Mouse (Mus musculus): ENCODE measurements around the gene Aspg.

Aspg gene

DNA sequence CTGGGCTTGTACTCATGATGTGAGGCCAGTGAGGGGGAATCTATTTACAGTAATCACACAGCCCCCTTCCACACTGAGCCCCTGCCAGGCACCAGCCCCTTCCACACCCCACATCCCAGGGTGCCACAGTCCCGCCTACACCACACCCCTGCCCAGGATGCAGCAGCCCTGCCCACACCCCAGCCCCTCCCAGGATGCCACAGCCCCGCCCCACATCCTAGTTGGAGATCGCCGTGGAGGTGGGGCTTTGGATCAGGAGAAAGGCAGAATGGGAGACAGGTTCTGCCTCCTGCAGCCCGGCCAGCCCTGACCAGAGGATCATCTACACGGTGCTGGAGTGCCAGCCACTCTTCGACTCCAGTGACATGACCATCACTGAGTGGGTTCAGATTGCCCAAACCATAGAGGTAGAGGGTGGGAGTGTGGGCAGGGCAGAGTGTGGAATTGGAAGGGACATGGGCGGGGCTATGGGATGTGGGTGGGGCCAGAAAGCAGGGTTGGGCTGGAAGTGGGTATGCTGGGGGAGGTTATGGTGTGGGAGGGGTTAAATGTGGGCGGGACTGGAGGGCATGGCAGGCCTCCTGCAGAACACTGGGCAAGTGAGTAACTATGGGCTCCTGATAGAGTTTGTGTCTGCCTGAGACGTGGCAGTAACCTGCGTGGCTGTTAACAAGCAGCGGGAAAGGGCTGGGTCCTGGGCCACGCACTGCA is 6.4 kb downstream of the Aspg start:
- peak; percentile 82 for DNase-seq (ENCODE audit: low read depth, low spot score)

DNA sequence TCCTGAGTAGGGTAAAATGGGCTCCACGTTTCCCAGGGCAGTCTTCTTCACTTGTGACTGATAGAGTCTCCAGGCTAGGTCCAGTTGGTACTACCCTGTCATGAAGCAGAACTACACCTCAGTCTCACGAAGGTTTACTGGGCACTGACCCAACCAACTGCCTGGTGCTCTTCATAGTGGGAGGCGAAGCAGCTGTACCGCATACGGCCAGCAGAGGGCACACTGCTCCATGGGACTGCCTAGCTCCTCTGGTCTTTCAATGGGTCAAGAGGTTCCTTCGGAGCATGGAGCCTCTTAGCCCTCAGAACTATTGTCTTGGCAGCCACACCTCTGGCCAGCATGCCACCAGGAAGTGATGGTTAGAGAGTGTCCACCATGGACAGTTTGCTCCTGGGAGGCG is 7.2 kb downstream of the Aspg start:
- peak; percentile 80 for DNase-seq (ENCODE audit: low read depth, low spot score)

DNA sequence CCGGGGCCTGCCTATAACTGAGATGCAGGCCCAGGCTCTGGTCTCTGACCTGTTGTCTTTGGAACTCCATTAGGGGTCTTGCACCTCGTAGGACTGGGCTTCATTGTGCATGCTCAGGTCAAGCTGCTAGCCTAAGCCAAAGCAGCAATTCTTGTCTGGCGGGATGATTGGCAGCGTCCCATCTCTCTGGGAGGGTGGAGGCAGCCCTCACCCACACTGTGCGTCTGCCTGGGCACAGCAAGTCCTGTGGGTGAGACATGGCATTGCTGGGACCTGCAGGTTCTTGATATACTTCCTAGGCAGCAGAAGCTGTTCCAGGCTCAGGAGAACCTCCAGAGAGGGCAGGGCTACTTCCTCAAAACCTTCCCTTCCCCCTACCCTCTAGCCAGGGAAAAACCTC is 10.5 kb downstream of the Aspg start:
- no peak for DNase-seq (ENCODE audit: low read depth, low spot score)

DNA sequence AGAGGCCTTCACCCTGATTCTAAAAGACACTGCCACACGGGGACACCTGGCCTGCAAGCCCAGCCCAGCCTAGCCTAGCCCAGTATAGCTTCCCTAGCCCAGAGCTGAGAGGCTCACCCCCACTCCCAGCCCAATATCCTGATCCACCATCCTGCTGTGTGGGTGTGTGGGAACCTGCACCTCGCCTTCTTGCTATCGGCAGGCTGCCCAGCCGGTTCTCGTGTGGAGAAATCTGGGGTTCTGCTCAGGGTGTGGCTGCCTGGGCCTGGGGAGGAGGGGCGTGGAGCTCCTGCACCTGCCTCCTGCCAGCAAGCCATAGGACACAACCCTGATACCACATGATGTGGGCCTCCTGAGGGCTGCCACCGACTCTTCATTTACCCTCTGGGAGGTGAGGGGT is 11.2 kb downstream of the Aspg start:
- DNase-seq (ENCODE audit: low read depth, low spot score), result no peak

DNA sequence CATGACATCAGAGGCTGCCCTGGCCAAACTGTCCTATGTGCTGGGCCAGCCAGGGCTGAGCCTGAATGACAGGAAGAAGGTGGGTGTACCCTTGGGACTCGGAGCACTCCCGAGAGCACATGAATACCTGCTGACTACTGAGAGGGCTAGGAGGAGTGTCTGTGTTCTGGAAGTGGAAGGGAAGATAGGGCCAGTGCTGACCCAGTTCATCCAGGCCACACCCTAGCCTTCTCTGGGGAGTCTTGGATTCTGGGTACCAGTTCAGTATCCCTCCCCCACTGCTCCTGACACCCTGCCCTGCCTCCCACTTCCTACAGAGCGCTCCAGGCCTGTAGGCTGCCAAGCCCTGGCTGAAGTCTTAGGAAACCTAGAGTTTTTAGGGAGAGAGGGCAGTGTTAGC is 14.7 kb downstream of the Aspg start:
- no peak for DNase-seq (ENCODE audit: low read depth, low spot score)

DNA sequence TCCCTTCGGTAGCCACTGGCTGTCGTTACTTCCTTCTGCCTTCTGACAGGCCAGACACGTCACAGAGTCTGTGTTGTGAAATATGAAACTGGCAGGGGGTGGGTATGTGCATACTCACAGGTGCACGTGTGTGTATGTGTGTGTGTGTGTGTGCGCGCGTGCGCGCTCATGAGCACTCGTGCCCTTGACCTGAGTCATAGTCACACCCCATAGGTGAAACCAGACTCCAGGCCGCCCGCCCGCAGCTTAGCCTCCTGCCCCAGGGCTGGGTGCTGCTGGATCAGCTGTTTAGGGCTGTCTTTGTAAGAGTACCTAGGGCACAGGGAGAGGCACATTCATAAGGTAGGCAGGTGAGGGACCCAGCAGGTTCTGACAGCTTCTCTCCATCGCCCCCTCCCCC is 19.4 kb downstream of the Aspg start:
- peak; percentile 32 for DNase-seq (ENCODE audit: low read depth, low spot score)

DNA sequence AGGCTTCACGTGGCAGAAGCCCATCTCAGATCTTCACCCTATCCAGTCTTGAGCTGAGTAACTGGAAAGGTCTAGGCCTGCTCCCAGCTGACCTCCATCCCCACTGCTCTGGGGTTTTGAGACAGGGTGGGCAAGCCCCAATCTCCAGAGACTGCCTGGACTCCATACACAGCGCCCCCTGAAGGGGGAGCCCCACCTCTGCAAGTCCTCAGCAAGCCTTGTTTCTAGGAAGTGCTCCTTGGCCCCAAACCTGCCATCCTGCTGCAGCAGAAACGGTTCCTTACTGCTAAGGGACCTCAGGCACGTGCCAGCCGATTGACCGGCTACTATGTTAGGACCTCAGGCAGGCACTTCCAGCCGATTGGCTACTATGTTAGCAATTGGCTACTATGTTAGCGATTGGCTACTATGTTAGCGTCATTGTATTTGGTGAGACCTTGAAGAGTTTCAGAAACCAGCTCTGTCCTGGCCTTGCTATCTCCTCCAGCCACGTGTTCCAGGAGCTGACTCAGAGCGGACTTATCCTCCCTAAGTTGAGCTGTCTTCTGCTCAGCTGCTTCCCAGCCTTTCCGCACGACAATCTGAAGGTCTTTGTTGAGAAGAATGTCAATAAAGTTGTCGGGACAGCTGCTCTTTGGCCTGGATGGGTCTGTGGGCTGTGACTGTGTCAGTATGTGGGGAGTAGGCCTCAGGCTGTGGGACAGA is 20.6 kb downstream of the Aspg start:
- DNase-seq (ENCODE audit: low read depth, low spot score), result peak; percentile 39

DNA sequence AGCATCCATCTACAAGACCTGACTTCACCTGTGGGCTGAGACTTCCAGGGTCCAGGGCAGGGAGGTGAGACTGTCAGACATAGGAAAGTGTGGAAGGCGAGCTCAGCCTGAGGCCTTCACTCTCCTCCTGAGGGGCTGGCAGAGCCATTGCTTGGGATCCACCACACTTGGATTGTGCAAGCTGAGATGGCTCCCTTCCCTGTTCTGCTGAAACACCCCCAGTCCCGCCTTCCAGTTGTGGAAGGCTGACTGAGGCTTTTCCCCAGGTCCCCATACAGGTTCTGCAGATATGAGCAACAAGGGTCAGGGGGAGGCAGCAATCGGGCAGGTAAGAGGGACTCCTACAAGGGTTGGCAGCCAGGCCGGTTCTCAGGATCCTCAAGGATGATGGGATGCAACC is 22.0 kb downstream of the Aspg start:
- DNase-seq (ENCODE audit: low read depth, low spot score), result no peak

DNA sequence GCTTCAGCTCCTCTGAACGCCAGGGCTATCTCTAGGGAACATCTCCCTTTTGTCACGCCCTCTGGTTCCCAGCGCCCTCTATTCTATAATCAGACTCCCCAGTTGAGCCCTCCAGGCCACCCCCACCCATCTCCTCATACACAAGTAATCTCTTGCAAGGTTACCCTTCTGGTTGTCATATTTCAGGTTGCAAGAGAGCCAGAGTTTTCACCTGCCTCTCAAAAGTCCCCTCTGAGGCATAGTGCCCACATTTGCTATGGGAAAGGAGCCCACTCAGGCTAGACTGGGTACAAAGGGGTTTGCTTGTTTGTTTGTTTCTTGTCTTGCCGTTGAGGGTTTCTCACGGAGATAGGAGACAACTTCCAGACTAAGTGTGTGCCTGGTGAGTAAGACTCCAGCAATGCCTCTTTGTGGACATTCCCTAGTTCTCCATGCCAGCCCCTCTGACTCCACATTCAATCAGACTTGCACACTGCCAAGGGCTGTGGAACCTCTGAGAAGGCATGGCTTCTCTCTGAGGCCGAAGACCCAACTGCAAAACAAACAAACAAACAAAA is 22.9 kb downstream of the Aspg start:
- no peak for DNase-seq (ENCODE audit: low read depth, low spot score)

DNA sequence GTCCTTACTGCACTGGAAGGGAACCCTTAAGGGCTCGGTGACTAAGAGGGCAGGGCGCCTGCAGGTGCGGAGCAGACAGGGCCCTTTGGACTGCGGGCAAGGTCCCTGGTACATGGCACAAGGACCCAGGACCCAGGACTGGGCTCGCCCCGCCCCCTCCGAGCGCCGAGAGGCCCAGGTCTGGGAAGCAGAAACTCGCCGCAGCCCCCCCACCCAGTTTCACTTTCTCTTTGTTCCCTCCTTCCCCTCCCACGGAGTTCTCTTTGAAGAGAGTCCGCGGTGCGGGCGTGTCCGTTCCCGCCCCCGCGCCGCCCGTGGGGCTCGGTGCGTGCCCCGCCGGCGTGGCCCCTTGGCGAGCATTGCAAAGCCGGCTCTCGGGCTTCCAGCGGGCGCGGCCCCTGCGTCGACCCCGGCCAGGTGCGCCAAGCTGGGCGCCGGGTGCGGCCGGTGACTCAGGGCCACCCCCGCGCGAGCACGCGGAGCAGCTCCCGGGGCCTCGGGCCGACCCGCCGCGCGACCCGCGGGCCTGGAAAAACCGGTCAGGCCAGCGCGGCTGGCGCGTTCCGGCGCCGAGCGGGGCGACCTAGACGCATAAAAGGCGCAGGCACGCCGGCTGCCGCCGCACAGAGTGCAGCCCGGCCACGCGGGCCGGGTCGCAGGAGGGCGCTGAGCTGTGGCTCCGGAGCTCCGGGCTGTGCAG is 23.8 kb downstream of the Aspg start:
- DNase-seq (ENCODE audit: low read depth, low spot score), result peak; percentile 61

DNA sequence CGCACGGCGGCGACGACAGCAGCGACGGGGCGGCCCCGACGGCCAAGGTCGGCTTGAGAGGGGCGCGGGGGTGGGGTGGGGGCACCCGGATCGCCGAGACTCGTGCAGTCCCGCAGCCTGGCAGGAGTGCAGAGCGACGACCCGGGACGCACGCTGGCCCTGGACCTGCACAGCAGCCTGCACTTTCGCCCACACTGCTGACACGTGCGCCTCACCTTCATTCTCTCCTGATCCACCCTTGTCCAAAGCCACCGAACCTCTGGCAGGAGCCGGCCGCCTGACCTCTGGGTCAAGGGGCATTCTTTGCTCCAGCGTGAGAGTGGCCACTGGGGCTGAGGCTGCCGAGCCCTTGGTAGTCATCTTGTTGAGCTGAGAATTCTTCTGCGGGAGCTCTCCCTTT is 24.5 kb downstream of the Aspg start:
- no peak for DNase-seq (ENCODE audit: low read depth, low spot score)

DNA sequence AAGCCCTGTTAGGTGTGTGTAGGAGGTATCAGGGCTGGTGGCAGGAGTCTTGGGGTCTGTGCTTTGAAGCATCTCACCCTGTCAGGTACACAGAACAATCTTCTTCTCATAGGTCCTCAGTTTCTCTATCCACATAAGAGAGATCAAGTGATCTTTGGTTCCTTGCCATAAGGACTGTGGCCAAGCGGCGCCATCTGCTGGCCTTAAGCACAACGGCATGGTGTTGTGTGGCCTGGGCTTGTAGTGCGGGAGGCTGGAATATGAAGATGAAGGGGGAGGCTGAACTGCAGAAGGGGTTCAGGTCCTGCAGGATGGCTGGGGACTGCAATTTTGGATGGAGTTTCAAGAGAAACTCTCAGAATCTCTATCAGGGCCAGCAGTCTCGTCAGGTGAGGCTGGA is 33.8 kb downstream of the Aspg start:
- DNase-seq (ENCODE audit: low read depth, low spot score), result peak; percentile 74

DNA sequence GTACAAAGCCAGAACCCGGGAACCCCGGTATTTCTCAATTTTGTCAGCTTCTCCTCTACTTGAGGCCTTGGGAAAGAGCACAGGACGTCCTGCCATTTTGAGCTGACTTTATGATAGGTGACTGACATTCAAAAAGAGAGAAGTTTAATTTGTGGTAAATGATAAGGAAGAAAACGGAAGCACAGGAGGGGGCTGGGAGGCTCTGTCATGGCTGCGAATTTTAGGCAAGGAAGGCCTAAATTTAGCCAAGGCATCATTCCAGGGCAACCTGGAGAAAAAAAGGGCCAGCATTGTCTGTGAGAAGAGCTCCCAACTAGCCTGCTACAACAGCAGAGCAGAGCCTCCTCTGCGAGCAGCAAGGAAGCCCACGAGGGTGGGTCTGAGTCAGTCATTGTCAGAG is 34.3 kb downstream of the Aspg start:
- DNase-seq (ENCODE audit: low read depth, low spot score), result no peak

DNA sequence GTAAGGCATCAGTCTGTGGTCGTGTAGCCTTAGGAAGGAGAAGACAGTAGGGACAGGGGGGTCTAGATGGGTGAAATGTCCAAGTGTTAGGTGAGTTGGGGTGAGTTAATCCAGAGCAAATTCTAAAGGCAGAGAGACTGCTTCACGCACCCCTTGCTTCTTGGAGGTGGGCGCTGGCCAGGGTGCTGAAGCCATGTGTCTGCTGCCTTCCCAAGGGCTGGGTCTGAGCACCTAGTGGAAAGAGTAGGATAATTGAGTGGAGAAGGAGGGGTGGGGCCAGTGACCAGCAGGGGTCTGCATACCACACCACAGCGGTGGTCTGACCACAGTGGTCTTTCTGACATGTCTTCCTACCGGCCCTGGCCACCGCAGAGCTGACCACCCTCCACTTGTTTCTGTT is 34.8 kb downstream of the Aspg start:
- DNase-seq (ENCODE audit: low read depth, low spot score), result peak; percentile 80

DNA sequence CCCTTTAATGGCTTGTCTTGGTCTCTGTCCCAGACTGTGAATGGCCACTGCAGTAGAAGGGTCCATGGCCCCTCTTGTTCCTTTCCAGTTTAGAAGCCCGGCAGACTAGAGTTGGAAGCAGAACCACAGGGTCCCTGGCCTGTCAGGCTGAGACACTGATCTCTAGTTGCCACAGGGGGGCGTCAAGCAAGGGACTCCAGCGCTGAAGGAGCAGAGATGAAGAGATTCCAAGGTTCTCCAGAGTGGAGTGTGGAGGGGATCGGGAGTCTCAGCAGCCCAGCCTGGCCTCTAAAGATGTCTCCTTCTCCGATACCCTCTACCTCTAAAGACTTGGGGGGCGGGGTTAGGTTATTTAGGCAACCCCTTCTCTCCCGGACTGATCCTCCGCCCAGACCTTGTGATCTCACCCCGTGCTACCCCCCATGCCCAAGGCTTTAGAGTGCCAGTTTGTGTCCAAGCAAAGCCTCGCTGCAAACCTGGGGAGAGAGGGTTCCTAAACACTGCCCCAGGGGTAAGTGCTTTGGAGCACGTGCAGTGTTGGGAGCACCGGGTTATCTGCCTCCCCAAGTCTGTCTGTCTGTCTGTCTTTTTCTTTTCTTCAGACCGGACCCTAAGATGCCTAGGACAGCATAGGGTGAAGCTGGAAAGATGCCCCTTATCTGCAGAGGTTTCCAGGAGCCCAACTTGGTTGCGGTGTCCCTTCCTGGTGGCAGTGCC is 36.8 kb downstream of the Aspg start:
- DNase-seq (ENCODE audit: low read depth, low spot score), result peak; percentile 76

DNA sequence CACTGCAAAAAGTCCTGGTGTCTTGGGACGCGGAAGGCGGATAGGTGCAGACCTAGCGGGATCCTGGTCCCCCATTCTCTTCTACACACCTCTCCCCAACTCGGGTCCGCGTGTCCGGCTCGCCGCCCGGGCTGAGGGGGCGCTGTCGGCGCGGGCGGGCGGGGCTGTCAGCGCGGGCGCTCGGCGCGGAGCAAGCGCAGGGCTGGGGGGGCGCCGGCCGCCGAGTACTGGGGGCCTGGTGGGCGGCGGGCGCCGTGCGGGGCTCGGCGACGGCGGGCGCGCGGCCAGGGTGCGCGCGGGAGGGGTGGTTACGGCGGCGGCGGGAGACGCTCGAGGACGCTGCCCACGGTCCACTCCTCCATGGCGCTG is 37.3 kb downstream of the Aspg start:
- DNase-seq (ENCODE audit: low read depth, low spot score), result no peak

DNA sequence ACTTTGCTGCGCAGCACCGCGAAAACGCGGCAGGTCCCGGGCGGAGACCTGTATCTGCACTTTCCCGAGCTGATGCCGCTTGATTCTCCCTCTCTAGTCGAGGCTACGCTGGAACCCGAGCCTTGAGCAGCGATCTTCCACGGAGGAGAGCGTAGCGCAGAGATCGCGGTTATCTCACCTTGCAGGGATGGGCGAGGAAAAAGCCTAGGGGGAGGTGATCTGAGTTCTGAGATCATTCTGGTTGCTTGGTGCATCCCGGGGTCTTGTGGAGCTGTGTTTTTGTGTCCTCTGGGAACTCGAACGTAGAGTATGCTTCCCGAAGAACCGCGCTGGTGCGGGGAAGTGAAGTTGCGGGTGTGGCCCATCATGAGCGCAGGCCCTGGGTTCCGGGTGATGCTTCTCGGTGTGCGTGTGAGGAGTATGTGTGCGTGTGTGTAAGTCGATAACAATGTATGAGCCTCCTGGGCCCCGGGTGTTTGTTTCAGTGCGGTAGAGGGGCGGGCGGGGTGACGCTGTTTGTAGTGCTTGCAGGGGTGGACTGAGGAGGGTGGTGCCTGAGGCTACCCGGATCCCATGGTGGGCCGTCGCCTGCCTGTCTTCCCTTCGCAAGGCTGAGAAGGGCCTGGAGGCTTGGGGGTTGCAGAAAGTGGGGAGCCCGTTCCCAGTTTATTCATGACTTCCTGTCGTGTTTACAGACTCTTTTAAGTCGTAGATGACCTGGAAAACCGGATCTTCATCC is 38.1 kb downstream of the Aspg start:
- peak; percentile 49 for DNase-seq (ENCODE audit: low read depth, low spot score)

DNA sequence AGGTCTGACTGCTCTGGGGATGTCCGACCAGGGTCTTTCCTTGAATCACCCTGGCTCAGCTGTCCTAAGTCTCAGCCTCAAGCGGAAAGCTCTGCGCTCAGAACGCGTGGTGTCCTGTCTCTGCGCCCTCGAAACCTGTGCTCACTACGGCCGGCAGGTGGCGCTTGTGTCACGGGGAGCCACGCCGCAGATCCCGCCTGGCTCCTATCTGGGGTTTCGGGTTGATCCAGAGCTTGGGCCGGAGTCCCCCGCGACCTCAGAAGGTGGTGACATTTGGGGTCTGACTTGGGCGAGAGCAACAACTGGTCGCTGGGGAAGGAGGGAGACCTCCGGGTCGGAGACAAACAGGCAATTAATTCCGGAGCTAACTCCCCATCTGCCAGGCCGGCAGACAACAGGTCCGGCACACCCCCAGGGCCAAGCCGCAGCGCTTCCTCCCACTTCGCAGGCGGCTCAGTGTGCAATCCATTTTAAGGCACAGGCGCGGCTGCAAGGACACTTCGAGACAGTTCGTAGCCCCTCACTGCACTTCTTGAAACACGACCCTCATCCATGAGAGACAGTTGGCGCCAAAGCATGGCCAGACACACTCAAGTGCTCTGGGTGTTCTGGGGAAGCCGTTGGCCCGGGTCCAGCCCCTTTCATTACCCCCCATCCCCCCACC is 38.9 kb downstream of the Aspg start:
- DNase-seq (ENCODE audit: low read depth, low spot score), result peak; percentile 92

DNA sequence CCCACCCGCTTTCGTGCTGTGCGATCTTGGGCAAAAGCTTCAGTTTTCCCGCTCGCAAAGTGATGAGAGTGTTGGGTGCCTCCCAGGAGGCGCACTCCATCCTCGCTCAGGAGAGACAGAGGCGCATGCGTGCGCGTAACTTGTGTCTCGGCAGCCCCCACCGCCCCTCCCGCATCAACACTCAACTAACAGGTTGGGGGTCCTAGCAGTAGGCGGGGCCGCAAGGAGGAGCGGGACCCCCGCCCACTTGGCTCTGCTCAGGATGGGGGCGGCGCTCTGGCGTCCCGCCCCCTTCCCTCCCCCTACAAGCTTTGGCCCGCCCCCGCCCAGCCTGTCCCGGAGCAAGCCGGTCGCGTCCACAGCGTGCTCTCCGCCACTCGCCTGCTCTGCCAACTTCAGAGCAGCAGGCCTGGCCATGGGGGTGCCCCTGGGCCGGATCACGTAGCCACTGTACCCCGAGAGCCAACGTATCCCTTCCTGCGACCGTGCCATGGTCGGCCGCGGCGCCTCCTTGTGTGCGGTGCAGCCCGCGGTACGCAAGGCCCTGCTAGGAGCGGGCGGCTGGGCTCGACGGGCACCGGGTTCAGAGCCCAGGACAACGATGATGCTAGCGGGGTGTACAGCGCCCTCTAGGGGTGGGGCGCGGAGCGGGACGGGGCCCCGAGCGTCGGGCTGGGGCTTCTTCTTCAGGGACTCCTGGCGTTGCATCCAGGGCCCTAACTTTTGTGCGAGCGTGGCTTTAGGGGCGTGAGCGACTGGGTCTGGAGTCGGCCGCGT is 39.6 kb downstream of the Aspg start, which contains the start of gene Kif26a:
Gene Kif26a, plus strand, starts transcription at position 334 of the 777 bp plus-strand sequence.
- peak; percentile 91 for DNase-seq (ENCODE audit: low read depth, low spot score)

DNA sequence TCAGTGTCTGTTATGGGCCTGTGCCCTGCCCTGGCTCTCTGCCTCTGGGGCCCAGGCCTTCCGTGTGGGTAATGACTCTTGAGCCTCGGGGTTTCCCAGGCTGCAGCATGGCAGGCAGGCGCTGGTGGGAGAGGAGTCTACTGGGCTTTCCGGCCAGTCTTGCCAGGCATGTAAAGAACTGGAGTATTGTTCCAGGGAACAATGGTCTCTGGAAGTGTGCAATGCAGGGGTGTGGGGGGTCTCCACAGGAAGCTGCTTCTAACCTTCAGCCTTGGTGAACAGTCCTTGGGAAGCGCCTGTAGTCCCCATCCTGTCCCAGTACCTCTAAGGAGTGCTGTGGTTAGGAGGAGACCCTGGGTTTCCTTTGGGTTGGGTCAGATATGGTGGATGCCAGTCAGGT is 40.9 kb downstream of the Aspg start:
- DNase-seq (ENCODE audit: low read depth, low spot score), result no peak
